Mouse (Mus musculus) lung, embryonic 16.5 days (tissue): Measurements from ENCODE around the gene Rasgrf1. TPM values are rescaled to one million over a fixed set of nuclear protein-coding genes. Genes with fewer than 3 reads are reported as not detected.

Experiments used
- ATAC-seq: fragments of 200-750 bp; cut with Nextera tagmentation; 2 replicates; pipeline ENCODE4 v1.8.0; 2017; ENCODE audit warnings: low read depth, mild to moderate bottlenecking, moderate library complexity
- H3K27ac ChIP-seq: fragments of 300-500 bp; sonication (generic); 2 replicates; pipeline ENCODE4 v1.5.1; 2014; ENCODE audit warnings: mild to moderate bottlenecking, control low read depth, low read length
- H3K27me3 ChIP-seq: fragments of 300-500 bp; sonication (generic); 2 replicates; pipeline ENCODE4 v1.6.1; 2014; ENCODE audit warnings: low read depth, low read length, mixed read lengths; ENCODE audit not compliant: control insufficient read depth, insufficient read depth
- H3K36me3 ChIP-seq: fragments of 300-500 bp; sonication (generic); 2 replicates; pipeline ENCODE4 v1.6.1; 2014; ENCODE audit warnings: low read length; ENCODE audit not compliant: control insufficient read depth, insufficient read depth
- H3K4me1 ChIP-seq: fragments of 300-500 bp; sonication (generic); replicated peaks from 2 replicates; pipeline ENCODE4 v1.6.1; 2014; ENCODE audit warnings: low read length, mixed read lengths; ENCODE audit not compliant: control insufficient read depth, insufficient read depth
- H3K4me2 ChIP-seq: fragments of 300-500 bp; sonication (generic); 2 replicates; pipeline ENCODE4 v1.6.1; 2014; ENCODE audit warnings: low read depth, low read length, control low read depth
- H3K4me3 ChIP-seq: fragments of 300-500 bp; sonication (generic); 2 replicates; pipeline ENCODE4 v1.5.1; 2014; ENCODE audit warnings: mild to moderate bottlenecking, low read length, control low read depth
- H3K9ac ChIP-seq: fragments of 300-500 bp; sonication (generic); 2 replicates; pipeline ENCODE4 v1.6.1; 2014; ENCODE audit warnings: low read length, control low read depth
- H3K9me3 ChIP-seq: fragments of 300-500 bp; sonication (generic); 2 replicates; pipeline ENCODE4 v1.6.1; 2016; ENCODE audit warnings: low read length; ENCODE audit not compliant: control insufficient read depth
- WGBS: fragments of 180-500 bp; shearing (Covaris S2); extraction: QIAGEN DNeasy Blood & Tissue Kit; methylation state at CpG from one replicate; pipeline ENCODE4 v1.1.7; 2014; 5-methylcytosine and 5-hydroxymethylcytosine counted together
- polyA plus RNA-seq: library from polyadenylated mRNA; unstranded; fragments of >200 nt; fragmentation: Nextera tagmentation; extraction: Ambion mirVana; gene quantifications from 2 replicates; pipeline ENCODE4 v1.2.1, GENCODE M21; 2015

Gene Rasgrf1
- polyA plus RNA-seq, 1 experiment from 2014 or later, result 0.79 TPM

DNA sequence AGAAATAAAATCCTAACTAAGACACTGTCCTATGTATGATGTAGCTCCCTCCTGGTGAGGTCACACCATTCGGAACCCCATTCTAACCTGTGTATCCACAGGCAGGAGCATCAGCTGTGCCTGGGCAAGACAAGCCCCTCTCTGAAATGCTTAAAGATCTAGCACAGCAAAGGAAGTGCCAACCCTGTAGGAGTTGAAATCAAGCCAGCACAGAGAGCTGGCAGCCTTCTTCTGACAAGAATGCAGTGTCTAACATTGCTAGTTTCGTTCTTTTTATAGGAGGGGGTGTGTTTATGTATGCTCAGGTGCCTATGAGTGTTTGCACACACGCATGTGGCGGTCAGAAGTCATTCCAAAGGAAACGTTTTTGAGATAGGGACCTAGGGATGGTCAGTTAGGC is 34.2 kb upstream of the Rasgrf1 start:
- WGBS, result 39% methylated on average over 5 of the region's 5 CpGs
- Histone ChIP-seq H3K4me2 (no peak overlapping the region), H3K27ac (no peak overlapping the region), H3K4me1 (no peaks in the 10 kb centered on the region), H3K9me3 (peaks cover 4% of the 10 kb centered on the region; the same call in 1 of the 2 replicates), H3K36me3 (no peaks in the 10 kb centered on the region), H3K9ac (no peak overlapping the region), H3K4me3 (no peak overlapping the region), H3K27me3 (peaks cover 36% of the 10 kb centered on the region)
- ATAC-seq, result no peak

DNA sequence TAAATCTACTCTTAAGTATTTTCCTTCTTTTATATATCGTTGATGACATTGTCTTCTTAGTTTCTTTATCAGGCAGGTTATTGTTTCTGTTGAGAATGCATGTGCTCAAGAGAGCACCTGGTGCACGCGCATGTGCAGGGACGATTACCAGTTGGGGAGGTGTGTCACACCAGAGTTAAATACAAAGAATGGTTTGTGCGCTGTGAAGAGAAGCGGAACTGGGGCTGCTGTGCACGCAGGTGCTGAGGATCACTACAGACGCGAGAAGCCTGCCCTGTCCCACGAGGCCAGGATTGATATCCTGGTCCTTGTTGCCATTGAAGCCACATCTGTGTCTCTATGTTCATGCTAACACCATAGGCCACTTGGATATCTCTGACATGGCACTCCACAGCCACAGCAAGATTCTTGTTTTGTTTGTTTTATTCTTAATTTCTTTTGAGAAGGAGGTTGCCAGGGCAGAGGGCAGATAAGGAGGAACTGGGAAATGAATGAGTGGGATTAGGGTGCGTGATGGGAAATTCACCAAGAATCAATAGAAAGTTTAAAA is 31.2 kb upstream of the Rasgrf1 start:
- peaks cover 36% of the 10 kb centered on the region for H3K27me3 ChIP-seq
- no peak overlapping the region for H3K4me3 ChIP-seq
- H3K36me3 ChIP-seq, result no peaks in the 10 kb centered on the region
- H3K4me2 ChIP-seq, result no peak overlapping the region
- H3K27ac ChIP-seq, result no peak overlapping the region
- peaks cover 8% of the 10 kb centered on the region for H3K9me3 ChIP-seq
- H3K9ac ChIP-seq, result no peak overlapping the region
- no peak for ATAC-seq
- 44% methylated on average over 11 of the region's 11 CpGs for WGBS
- H3K4me1 ChIP-seq, result no peaks in the 10 kb centered on the region

DNA sequence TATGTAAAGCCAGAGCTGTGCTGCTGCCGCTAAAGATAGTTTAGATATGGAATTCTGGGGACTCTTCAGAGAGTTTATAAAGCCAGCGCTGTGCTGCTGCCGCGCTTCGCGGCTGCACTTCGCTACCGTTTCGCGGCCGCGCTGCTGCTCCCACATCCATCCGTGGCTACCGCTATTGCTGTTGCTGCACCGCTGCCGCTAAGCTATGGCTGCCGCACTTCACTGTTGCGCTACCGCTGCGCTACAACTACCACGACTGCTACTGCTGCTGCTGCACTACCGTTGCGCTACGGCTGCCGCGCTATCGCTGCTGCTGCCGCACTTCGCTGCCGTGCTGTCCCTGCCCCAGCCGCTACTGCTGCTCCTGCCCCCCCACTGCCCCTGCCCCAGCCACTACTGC is 30.1 kb upstream of the Rasgrf1 start:
- Histone ChIP-seq H3K27me3 (peaks cover 34% of the 10 kb centered on the region), H3K4me2 (no peak overlapping the region), H3K4me3 (no peak overlapping the region)

DNA sequence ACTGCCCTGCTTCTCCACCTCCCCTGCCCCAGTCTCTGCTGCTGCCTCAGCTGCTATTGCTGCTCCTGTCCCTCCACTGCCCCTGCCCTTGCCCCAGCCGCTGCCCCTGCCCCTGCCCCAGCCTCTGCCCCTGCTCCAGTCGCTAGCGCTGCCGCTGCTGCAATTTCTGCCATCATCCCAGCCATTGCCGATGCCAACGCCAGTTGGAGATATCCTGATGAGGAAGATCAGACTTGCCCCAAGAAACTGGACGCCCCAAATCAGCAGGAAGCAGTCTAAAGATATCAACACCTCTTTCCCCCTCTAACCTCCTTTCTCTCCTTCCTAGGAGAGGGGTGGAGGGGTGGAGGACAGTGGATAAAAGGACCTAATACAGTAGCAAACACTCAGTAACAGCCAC is 28.2 kb upstream of the Rasgrf1 start:
- H3K4me1 ChIP-seq, result no peaks in the 10 kb centered on the region
- H3K9ac ChIP-seq, result no peak overlapping the region
- no peaks in the 10 kb centered on the region for H3K36me3 ChIP-seq
- peaks cover 31% of the 10 kb centered on the region for H3K27me3 ChIP-seq
- H3K27ac ChIP-seq, result no peak overlapping the region
- WGBS, result 43% methylated on average over 7 of the region's 7 CpGs
- H3K9me3 ChIP-seq, result peaks cover 8% of the 10 kb centered on the region
- H3K4me2 ChIP-seq, result no peak overlapping the region
- ATAC-seq, result no peak
- no peak overlapping the region for H3K4me3 ChIP-seq

More for the DNA sequence above, 30.1 kb upstream of the Rasgrf1 start:
- H3K9me3 ChIP-seq, result peaks cover 8% of the 10 kb centered on the region
- no peak for ATAC-seq
- no peak overlapping the region for H3K27ac ChIP-seq
- H3K36me3 ChIP-seq, result no peaks in the 10 kb centered on the region
- H3K9ac ChIP-seq, result no peak overlapping the region
- 50% methylated on average over 31 of the region's 31 CpGs for WGBS
- no peaks in the 10 kb centered on the region for H3K4me1 ChIP-seq

DNA sequence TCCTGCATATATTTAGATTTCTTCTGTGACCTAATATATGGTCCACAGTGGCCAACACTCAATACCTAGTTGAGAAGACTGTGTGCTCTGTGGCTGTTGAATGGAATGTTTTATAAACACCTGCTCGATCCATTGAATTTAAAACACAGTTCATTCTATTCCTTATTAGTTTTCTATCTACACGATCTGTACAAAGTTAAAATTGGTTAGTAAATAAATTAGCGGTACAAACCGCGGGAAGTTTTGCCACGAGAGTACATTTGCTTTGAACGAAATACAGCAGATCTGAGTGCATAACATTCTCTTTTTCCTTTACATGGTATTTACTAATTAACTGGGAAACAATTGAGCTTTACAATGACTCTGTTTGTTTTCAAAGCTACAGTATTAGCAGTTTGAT is 27.1 kb upstream of the Rasgrf1 start:
- 54% methylated on average over 7 of the region's 7 CpGs for WGBS

DNA sequence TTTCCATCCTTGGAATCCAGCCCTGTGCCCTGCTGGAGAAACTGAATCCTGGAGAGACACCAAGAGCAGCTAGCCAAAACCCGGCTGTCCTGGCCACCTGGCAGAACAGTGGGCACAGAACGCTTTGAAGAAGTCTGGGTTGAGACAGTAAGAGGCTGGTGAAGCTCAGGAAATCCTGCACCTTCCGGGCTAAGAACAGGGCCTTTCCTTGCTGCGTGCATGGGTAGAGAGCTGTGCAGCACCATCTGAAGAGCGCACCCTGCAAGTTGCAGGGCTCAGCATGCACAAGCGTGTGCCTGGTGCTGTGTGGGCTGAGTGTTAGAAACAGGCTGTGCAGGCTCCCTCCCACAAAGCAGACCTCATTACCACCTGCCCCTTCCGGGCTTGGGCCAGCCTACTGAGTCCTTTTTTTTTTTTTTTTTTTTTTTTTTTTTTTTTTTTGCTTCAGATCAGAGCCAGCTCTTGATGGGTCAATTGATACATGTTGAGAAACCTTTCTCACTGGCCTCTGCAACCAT is 23.9 kb upstream of the Rasgrf1 start:
- Histone ChIP-seq H3K4me2 (no peak overlapping the region), H3K4me3 (no peak overlapping the region), H3K27ac (no peak overlapping the region), H3K9ac (no peak overlapping the region), H3K27me3 (peaks cover 16% of the 10 kb centered on the region), H3K4me1 (no peaks in the 10 kb centered on the region), H3K36me3 (no peaks in the 10 kb centered on the region), H3K9me3 (peaks cover 3% of the 10 kb centered on the region; the same call in 1 of the 2 replicates)
- WGBS, result 36% methylated on average over 7 of the region's 7 CpGs
- no peak for ATAC-seq

More for the DNA sequence above, 27.1 kb upstream of the Rasgrf1 start:
- Histone ChIP-seq H3K4me3 (no peak overlapping the region), H3K4me1 (no peaks in the 10 kb centered on the region), H3K9me3 (peaks cover 8% of the 10 kb centered on the region), H3K36me3 (no peaks in the 10 kb centered on the region), H3K4me2 (no peak overlapping the region), H3K9ac (no peak overlapping the region), H3K27ac (no peak overlapping the region), H3K27me3 (peaks cover 29% of the 10 kb centered on the region)
- ATAC-seq, result no peak

DNA sequence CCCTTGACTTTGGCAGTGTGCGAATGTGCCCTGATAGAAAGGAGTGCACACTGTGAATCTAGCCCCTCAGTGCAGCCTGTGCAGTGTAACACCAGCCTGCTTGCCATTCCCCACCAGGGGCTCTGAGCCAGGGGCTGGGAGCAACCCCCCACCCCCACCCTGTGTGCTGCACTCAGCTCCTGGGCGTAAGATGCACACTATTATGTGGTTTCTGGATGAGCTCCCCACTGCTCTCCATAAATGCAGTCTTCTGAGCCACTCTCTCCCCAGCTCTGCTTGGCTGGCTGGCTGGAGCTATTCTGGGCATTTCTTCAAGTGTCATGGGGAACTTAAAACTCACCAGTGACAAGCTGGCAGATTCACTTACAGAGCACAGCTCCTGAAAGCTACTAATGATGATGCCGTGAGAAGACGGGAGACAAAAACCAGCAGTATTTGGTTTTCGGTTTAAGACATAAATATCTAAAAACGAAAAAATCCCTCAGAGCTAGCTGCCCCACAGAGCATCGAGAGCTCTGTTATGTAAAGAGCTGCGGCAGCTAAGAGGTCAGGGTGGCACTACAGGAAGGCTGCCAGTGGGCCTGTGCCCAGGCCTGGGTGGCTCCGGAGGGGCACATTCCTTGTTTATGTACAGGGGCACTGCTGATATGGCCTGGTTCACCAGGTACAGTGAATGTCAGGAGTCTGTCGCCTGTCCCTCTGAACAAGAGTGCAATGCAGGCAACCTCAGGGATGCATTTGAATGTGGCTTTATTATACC is 18.0 kb upstream of the Rasgrf1 start:
- ATAC-seq, result peak; percentile 15; the same call in 1 of the 2 replicates
- WGBS, result 71% methylated on average over 10 of the region's 10 CpGs
- H3K27ac ChIP-seq, result no peak overlapping the region
- H3K36me3 ChIP-seq, result no peaks in the 10 kb centered on the region
- no peak overlapping the region for H3K4me3 ChIP-seq
- H3K9me3 ChIP-seq, result no peaks in the 10 kb centered on the region
- H3K27me3 ChIP-seq, result no peaks in the 10 kb centered on the region
- H3K4me2 ChIP-seq, result no peak overlapping the region
- no peak overlapping the region for H3K9ac ChIP-seq
- H3K4me1 ChIP-seq, result no peaks in the 10 kb centered on the region

DNA sequence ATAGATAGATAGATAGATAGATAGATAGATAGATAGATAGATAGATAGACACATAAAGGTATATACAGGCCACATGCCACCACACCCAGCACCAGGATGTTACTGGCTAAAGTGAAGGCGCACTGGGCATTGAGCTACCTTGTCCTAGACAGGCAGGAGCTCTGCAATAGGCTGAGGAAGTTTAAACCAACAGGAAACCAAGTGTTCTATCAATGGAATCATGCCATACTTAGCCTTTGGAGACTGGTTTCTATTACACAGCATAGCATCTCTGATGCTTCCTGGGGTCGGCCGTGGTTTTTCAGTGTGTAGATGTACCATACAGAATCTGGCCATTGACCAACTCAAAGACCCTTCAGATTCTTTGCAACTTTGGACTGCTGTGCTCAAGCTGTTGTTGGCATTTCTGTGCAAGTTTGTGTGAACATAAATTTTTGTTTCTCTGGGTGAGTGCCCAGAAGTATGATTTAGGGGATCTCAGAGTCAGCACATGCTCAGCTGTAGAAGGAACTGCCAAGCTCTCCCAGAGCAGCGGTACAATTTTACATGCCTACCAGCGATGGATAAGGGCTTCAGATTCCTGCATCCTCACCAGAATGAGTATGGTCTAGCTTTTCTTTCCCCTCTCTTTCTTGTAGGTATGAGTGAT is 17.0 kb upstream of the Rasgrf1 start:
- no peak overlapping the region for H3K4me3 ChIP-seq
- no peak overlapping the region for H3K9ac ChIP-seq
- H3K27ac ChIP-seq, result no peak overlapping the region
- 81% methylated on average over 5 of the region's 5 CpGs for WGBS
- no peak for ATAC-seq
- no peaks in the 10 kb centered on the region for H3K27me3 ChIP-seq
- no peaks in the 10 kb centered on the region for H3K4me1 ChIP-seq
- no peak overlapping the region for H3K4me2 ChIP-seq
- no peaks in the 10 kb centered on the region for H3K9me3 ChIP-seq
- H3K36me3 ChIP-seq, result no peaks in the 10 kb centered on the region

DNA sequence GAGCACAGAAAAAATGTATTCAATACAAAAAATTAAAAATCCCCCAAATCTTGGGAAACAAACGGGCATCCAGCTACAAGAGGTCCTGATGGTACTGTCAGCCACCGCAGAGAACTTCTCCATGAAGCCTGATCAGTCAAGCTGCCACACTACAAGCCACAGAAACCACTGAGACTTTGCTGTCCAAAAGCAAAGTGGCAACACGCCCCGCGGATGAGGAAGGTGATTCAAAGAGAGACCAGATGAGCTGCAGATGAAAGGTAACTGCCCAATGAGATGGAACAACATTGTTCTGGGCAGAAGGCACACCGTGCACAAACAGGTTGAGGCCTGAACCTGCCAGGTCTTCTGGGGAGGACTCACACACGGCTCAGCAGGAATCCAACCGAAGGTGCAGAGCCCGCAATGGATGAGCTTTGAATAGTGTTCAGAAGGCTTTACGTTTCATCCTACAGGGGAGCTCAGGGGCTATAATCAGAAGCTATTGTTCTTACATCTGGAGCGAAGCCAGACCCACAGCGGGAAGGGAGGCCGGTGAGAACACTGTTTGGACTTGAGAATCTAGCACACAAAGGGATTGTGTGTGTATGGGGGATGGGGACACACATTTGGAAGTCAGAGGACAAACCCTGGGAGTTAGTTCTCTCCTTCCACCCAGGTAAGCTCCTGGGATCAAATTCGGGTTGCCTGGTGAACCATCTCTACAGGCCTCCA is 9.4 kb upstream of the Rasgrf1 start:
- H3K4me3 ChIP-seq, result no peak overlapping the region
- H3K27ac ChIP-seq, result no peak overlapping the region
- no peaks in the 10 kb centered on the region for H3K9me3 ChIP-seq
- H3K36me3 ChIP-seq, result no peaks in the 10 kb centered on the region
- no peak overlapping the region for H3K9ac ChIP-seq
- no peak overlapping the region for H3K4me2 ChIP-seq
- no peaks in the 10 kb centered on the region for H3K4me1 ChIP-seq
- 28% methylated on average over 14 of the region's 14 CpGs for whole genome bisulfite sequencing
- no peak for ATAC-seq
- H3K27me3 ChIP-seq, result no peaks in the 10 kb centered on the region
